Mouse (Mus musculus) bone marrow, adult 2 months (tissue): ENCODE measurements at regions not wholly inside any gene's neighbourhood (a gene's known extent, or its start where the extent isn't known, plus 50 kb on each side); places are given as distances from the start of the nearest gene placed in this dataset.

Source experiments
- CTCF ChIP-seq: fragments of 200-500 bp; IDR thresholded peaks from 2 replicates; pipeline ENCODE4 v1.5.1; 2011; ENCODE audit warnings: low read length, control low read depth; ENCODE audit not compliant: control insufficient read depth, insufficient read depth
- POLR2A ChIP-seq: fragments of 200-500 bp; IDR thresholded peaks from 2 replicates; pipeline ENCODE4 v1.6.1; 2011; ENCODE audit warnings: low read depth, mild to moderate bottlenecking, control low read depth, low read length, borderline replicate concordance; ENCODE audit not compliant: control insufficient read depth

DNA sequence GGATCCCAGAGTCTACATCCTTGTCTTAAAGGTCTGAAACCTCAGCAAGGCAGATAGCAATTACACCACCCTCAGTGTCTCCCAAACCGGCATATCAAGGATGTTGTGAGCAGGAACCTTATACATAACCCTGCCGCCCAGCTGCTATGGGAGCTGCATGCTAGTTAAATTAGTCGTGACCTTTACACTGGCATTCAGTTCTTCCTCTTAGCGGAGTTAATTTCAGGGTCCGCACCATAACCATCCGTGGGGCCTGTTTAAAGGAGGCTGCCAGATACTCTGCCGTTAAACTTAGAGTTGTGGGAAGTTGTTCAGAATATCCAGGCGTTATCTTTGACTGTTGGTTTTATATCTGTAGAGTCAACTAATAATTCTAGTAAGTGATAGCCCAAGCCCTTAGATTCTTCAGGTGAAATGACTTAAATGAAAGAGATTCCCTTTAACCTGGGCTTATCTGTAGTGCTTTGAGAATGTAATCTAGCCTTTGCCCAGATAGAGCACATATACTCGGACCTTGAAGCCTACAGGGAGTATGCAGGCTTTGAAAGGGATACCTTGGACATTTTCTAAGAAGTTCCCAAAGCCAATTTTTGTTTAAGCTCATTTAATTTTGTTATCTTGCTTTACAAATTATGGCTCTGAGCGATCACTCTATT, 153.3 kb upstream of the Spaca1 start:
- TF ChIP-seq CTCF (no peak), POLR2A (no peak)
